Mouse (Mus musculus) stomach, embryonic 15.5 days (tissue): Measurements from ENCODE around the gene Atp6v1f. TPM values are rescaled to one million over a fixed set of nuclear protein-coding genes. Genes with fewer than 3 reads are reported as not detected.

ENCODE experiments used
- ATAC-seq: fragments of 200-750 bp; cut with Nextera tagmentation; 2 replicates; pipeline ENCODE4 v1.8.0; 2017; ENCODE audit warnings: low read depth, moderate number of reproducible peaks, moderate TSS enrichment; ENCODE audit not compliant: insufficient read depth, low FRiP score
- H3K27ac ChIP-seq: fragments of 300-500 bp; sonication (generic); 2 replicates; pipeline ENCODE4 v1.5.1; 2015; ENCODE audit warnings: mild to moderate bottlenecking, inconsistent platforms
- H3K27me3 ChIP-seq: fragments of 300-500 bp; sonication (generic); replicated peaks from 2 replicates; pipeline ENCODE4 v1.6.1; 2015; ENCODE audit warnings: inconsistent platforms
- H3K36me3 ChIP-seq: fragments of 300-500 bp; sonication (generic); 2 replicates; pipeline ENCODE4 v1.6.1; 2015; ENCODE audit warnings: inconsistent platforms
- H3K4me1 ChIP-seq: fragments of 300-500 bp; sonication (generic); 2 replicates; pipeline ENCODE4 v1.6.1; 2015; ENCODE audit warnings: inconsistent platforms
- H3K4me2 ChIP-seq: fragments of 300-500 bp; sonication (generic); 2 replicates; pipeline ENCODE4 v1.6.1; 2015; ENCODE audit warnings: mild to moderate bottlenecking, inconsistent platforms
- H3K4me3 ChIP-seq: fragments of 300-500 bp; sonication (generic); replicated peaks from 2 replicates; pipeline ENCODE4 v1.5.1; 2015; ENCODE audit warnings: inconsistent platforms
- H3K9ac ChIP-seq: fragments of 300-500 bp; sonication (generic); 2 replicates; pipeline ENCODE4 v1.6.1; 2015; ENCODE audit warnings: inconsistent platforms
- H3K9me3 ChIP-seq: fragments of 300-500 bp; sonication (generic); 2 replicates; pipeline ENCODE4 v1.6.1; 2016; ENCODE audit warnings: inconsistent platforms
- WGBS: fragments of 180-500 bp; shearing (Covaris S2); methylation state at CpG from one replicate; pipeline ENCODE4 v1.1.7; 2015; 5-methylcytosine and 5-hydroxymethylcytosine counted together
- polyA plus RNA-seq: library from polyadenylated mRNA; unstranded; fragments of >200 nt; fragmentation: Nextera tagmentation; extraction: Ambion mirVana; gene quantifications from 2 replicates; pipeline ENCODE4 v1.2.1, GENCODE M21; 2015

Gene Atp6v1f
- polyA plus RNA-seq, 1 experiment from 2014 or later, result 244 TPM

- Histone ChIP-seq H3K27me3 (peaks cover 7% of the 10 kb centered on the region; the same call in 1 of the 2 replicates), H3K4me3 (no peak overlapping the region), H3K4me2 (no peak overlapping the region), H3K27ac (no peak overlapping the region), H3K4me1 (0 out of 2 replicates have a peak, but pooled peaks cover 3% of the 10 kb centered on the region), H3K9ac (no peak overlapping the region), H3K36me3 (no peaks in the 10 kb centered on the region), H3K9me3 (no peaks in the 10 kb centered on the region)
- ATAC-seq, result no peak
- WGBS, result 86% methylated on average over 7 of the region's 7 CpGs
These were observed 32.7 kb downstream of the Atp6v1f start for GRCm38 (mm10) chr6:29500177-29500576.

- no peaks in the 10 kb centered on the region for H3K36me3 ChIP-seq
- H3K4me3 ChIP-seq, result no peak overlapping the region
- 0 out of 2 replicates have a peak, but pooled peaks cover 4% of the 10 kb centered on the region for H3K4me1 ChIP-seq
- H3K27me3 ChIP-seq, result peaks cover 7% of the 10 kb centered on the region; the same call in 1 of the 2 replicates
- 84% methylated on average over 6 of the region's 6 CpGs for WGBS
- H3K9ac ChIP-seq, result no peak overlapping the region
- no peak for ATAC-seq
- no peak overlapping the region for H3K4me2 ChIP-seq
- no peaks in the 10 kb centered on the region for H3K9me3 ChIP-seq
- H3K27ac ChIP-seq, result no peak overlapping the region
These were observed 33.3 kb downstream of the Atp6v1f start for GRCm38 (mm10) chr6:29500810-29501209.

GRCm38 (mm10) chr6:29501599-29501998 is 34.1 kb downstream of the Atp6v1f start:
- Histone ChIP-seq H3K4me3 (no peak overlapping the region), H3K9me3 (no peaks in the 10 kb centered on the region), H3K27me3 (peaks cover 3% of the 10 kb centered on the region; the same call in 1 of the 2 replicates), H3K27ac (no peak overlapping the region), H3K36me3 (no peaks in the 10 kb centered on the region), H3K4me1 (peaks cover 7% of the 10 kb centered on the region; the same call in 1 of the 2 replicates), H3K9ac (no peak overlapping the region), H3K4me2 (no peak overlapping the region)
- 85% methylated on average over 1 of the region's 1 CpGs for WGBS
- no peak for ATAC-seq

- Histone ChIP-seq H3K27ac (no peak overlapping the region), H3K36me3 (no peaks in the 10 kb centered on the region), H3K9me3 (no peaks in the 10 kb centered on the region), H3K4me2 (no peak overlapping the region), H3K9ac (no peak overlapping the region), H3K4me3 (no peak overlapping the region), H3K27me3 (no peaks in the 10 kb centered on the region), H3K4me1 (peaks cover 24% of the 10 kb centered on the region)
- 86% methylated on average over 5 of the region's 5 CpGs for WGBS
- no peak for ATAC-seq
These were observed 38.0 kb downstream of the Atp6v1f start for GRCm38 (mm10) chr6:29505493-29505892.

- WGBS, result 19% methylated on average over 8 of the region's 8 CpGs
- H3K27ac ChIP-seq, result no peak overlapping the region
- H3K4me3 ChIP-seq, result peak overlapping the region; percentile 54
These were observed 39.3 kb downstream of the Atp6v1f start for GRCm38 (mm10) chr6:29506834-29507233.

GRCm38 (mm10) chr6:29507447-29508309 is 40.2 kb downstream of the Atp6v1f start, which contains the start of gene Kcp:
TSS of gene Kcp (minus strand) at chr6:29507952.
- peak within 1 kb of the TSS; percentile 54 for H3K4me3 ChIP-seq
- H3K27me3 ChIP-seq, result no peaks in the 10 kb centered on the region
- peak within 1 kb of the TSS; percentile 72 for H3K4me2 ChIP-seq
- ATAC-seq, result peak; percentile 51
- 1% methylated on average over 38 of the region's 47 CpGs for WGBS
- H3K9me3 ChIP-seq, result no peaks in the 10 kb centered on the region
- H3K36me3 ChIP-seq, result no peaks in the 10 kb centered on the region
- H3K4me1 ChIP-seq, result peaks cover 24% of the 10 kb centered on the region
- H3K27ac ChIP-seq, result peak within 1 kb of the TSS; percentile 28; the same call in 1 of the 2 replicates
- H3K9ac ChIP-seq, result peak within 1 kb of the TSS; percentile 31

More at GRCm38 (mm10) chr6:29506834-29507233, 39.3 kb downstream of the Atp6v1f start:
- Histone ChIP-seq H3K9ac (no peak overlapping the region), H3K4me1 (peaks cover 24% of the 10 kb centered on the region), H3K36me3 (no peaks in the 10 kb centered on the region), H3K4me2 (peak overlapping the region; percentile 72), H3K9me3 (no peaks in the 10 kb centered on the region), H3K27me3 (no peaks in the 10 kb centered on the region)
- no peak for ATAC-seq

- no peak overlapping the region for H3K9ac ChIP-seq
- no peak for ATAC-seq
- no peaks in the 10 kb centered on the region for H3K36me3 ChIP-seq
- H3K4me2 ChIP-seq, result no peak overlapping the region
- H3K4me3 ChIP-seq, result no peak overlapping the region
- H3K4me1 ChIP-seq, result peaks cover 26% of the 10 kb centered on the region
- 26% methylated on average over 2 of the region's 2 CpGs for WGBS
- H3K27ac ChIP-seq, result peak overlapping the region; percentile 28; the same call in 1 of the 2 replicates
- no peaks in the 10 kb centered on the region for H3K27me3 ChIP-seq
- no peaks in the 10 kb centered on the region for H3K9me3 ChIP-seq
These were observed 41.6 kb downstream of the Atp6v1f start for GRCm38 (mm10) chr6:29509086-29509485.

GRCm38 (mm10) chr6:29513284-29513683 is 45.8 kb downstream of the Atp6v1f start:
- peak overlapping the region; percentile 80 for H3K27ac ChIP-seq
- no peak overlapping the region for H3K9ac ChIP-seq
- no peaks in the 10 kb centered on the region for H3K36me3 ChIP-seq
- H3K4me1 ChIP-seq, result peaks cover 7% of the 10 kb centered on the region; the same call in 1 of the 2 replicates
- no peaks in the 10 kb centered on the region for H3K27me3 ChIP-seq
- ATAC-seq, result peak; percentile 62; the same call in 1 of the 2 replicates
- no peaks in the 10 kb centered on the region for H3K9me3 ChIP-seq
- peak overlapping the region; percentile 11 for H3K4me3 ChIP-seq
- under 1% methylated on average over 11 of the region's 11 CpGs for WGBS
- H3K4me2 ChIP-seq, result peak overlapping the region; percentile 45

- WGBS, result 7% methylated on average over 5 of the region's 5 CpGs
- no peak overlapping the region for H3K27ac ChIP-seq
- ATAC-seq, result no peak; the same call in 1 of the 2 replicates
These were observed 49.6 kb downstream of the Atp6v1f start for GRCm38 (mm10) chr6:29517139-29517538.

More at GRCm38 (mm10) chr6:29517139-29517538, 49.6 kb downstream of the Atp6v1f start:
- Histone ChIP-seq H3K9me3 (no peaks in the 10 kb centered on the region), H3K9ac (no peak overlapping the region), H3K27me3 (no peaks in the 10 kb centered on the region), H3K4me3 (no peak overlapping the region), H3K36me3 (no peaks in the 10 kb centered on the region), H3K4me2 (no peak overlapping the region), H3K4me1 (peaks cover 2% of the 10 kb centered on the region; the same call in 1 of the 2 replicates)

Other genes with a start within 250 kb of the Atp6v1f start
- gene Hilpda, start 195.2 kb upstream of the Atp6v1f start, polyA plus RNA-seq, result 34.6 and 37.4 TPM in 2 replicates
- 0.27 and 0.44 TPM in 2 replicates for gene Fam71f2, start 188.1 kb upstream of the Atp6v1f start, polyA plus RNA-seq
- 0.09 and 0.13 TPM in 2 replicates for gene Fam71f1, start 148.6 kb upstream of the Atp6v1f start, polyA plus RNA-seq
- 327 and 341 TPM in 2 replicates for gene Calu, start 119.6 kb upstream of the Atp6v1f start, polyA plus RNA-seq
- 0.30 and 0.43 TPM in 2 replicates for gene Opn1sw, start 79.2 kb upstream of the Atp6v1f start, polyA plus RNA-seq
- 12.2 and 12.4 TPM in 2 replicates for gene Ccdc136, start 71.4 kb upstream of the Atp6v1f start, polyA plus RNA-seq
- gene Flnc, start 34.5 kb upstream of the Atp6v1f start, polyA plus RNA-seq, result 12.1 and 13.6 TPM in 2 replicates
- gene Atp6v1fnb, start 3.7 kb downstream of the Atp6v1f start, polyA plus RNA-seq, result 0.24 TPM in 1 of 2 replicates, not detected in the other
- 20.3 and 20.7 TPM in 2 replicates for gene Kcp, start 40.2 kb downstream of the Atp6v1f start, polyA plus RNA-seq
- 8.9 and 11.1 TPM in 2 replicates for gene Irf5, start 58.9 kb downstream of the Atp6v1f start, polyA plus RNA-seq
- gene Tnpo3, start 142.2 kb downstream of the Atp6v1f start, polyA plus RNA-seq, result 76.7 and 77.0 TPM in 2 replicates
- gene Tspan33, start 226.5 kb downstream of the Atp6v1f start, polyA plus RNA-seq, result 10.2 and 19.5 TPM in 2 replicates